Mouse (Mus musculus) cerebellum, postnatal 36 days (tissue): Measurements from ENCODE around the gene Eif2b2.

Experiments
- DNase-seq, 2 experiments: peaks; one replicate each; pipeline ENCODE4 v3.0.0; 2021 to 2022; ENCODE audit warnings: mixed read lengths in 2 of 2

Eif2b2 gene

DNA sequence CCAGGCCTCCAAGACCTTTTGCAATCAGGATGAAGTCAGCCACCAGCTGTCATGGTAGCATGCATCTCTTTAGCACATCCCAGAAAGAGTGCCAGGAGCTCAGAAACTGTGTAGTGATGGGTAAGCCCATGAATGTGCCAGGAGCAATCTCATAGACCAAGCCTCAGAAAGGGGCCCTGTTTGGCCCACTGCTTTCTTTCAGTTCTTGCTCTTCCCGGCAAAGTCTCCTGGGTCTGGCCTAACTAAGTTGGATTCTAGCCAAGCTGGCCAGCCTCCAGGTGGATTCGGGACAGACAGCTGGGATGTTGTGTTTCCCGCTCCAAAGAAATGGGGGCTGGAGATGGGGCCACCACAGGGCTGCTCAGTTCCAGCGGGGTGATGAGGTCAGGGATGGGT is 24.7 kb upstream of the Eif2b2 start:
- peak; percentile 30 to 35 for DNase-seq

DNA sequence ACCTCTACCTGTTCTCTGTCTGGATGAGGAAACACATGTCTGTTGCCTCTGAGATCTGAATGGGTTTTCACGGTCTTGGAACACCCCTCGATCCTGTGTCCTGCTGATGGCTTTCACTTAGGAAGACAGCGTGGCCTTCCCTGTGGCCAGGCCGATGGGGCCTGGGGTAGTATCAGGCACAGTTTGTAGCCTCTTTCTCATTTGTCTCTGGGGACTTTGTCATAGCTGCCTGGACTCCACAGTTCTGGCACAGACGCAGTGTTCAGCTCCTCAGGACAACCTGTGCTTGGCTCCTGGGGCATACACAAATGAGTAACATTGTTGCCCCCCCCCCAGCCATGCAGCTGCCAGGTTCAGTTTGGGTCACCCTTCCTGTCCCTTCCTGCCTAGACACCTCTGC is 24.2 kb upstream of the Eif2b2 start:
- no peak for DNase-seq

DNA sequence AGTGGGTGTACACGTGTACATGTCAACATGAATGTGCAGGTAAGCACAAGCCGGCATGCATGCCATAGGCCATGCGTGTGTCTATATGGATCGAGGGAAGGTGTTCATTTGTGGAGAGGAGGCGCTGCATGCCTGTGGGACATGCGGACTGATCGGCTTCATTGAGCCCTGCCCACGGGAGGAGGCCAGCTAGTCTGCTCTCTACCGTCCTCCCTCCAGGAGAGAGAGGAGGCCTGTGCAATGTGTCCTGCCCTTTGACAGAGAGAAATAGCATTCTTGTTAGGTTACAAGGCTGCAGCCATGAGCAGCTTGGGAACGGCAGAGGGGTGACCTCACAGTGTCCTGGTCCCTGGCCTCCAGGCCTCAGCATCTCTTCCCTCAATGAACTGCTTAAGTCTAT is 23.1 kb upstream of the Eif2b2 start:
- no peak for DNase-seq

- no peak for DNase-seq
Observed at GRCm38 (mm10) chr12:85197371-85197770, 21.9 kb upstream of the Eif2b2 start.

DNA sequence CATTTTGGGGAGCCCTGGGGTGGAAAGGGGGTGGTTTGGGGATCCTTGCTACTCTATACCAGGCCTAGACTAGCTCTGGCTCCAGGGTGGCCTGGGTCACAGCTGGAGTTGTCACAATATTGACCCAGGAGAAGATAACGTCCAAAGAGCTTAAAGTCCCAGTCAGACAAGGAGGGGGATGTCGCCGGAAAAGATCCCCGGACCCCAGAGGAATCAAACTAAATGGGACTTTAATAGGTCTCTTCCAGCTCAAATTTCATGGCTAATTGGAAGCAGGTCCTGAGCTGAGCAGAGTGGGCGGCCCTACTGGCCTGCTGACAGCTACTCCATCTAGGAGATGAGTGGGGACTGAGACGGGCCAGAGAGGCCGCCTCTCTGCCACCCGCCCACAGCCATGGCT is 21.3 kb upstream of the Eif2b2 start:
- DNase-seq = no peak

GRCm38 (mm10) chr12:85199954-85200353 is 19.3 kb upstream of the Eif2b2 start:
- DNase-seq = no peak

- DNase-seq = peak; percentile 23 to 28
Observed at GRCm38 (mm10) chr12:85200929-85201829, 18.1 kb upstream of the Eif2b2 start.

DNA sequence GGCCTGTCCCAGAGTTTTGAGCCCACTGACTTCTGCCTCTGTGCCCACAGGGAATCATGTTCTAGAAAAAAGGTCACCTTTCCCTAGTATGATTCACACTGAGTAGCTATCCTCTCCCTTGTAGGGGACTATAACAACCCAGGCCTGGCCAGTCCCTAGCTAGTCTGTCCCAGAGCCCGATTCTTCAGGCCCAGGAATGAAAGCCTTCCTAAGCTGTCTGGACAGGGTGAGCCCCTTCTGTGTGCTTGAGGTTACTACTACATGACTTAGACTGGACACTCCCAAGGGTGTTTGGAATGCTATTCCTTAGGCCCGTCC is 17.5 kb upstream of the Eif2b2 start:
- DNase-seq = no peak

DNA sequence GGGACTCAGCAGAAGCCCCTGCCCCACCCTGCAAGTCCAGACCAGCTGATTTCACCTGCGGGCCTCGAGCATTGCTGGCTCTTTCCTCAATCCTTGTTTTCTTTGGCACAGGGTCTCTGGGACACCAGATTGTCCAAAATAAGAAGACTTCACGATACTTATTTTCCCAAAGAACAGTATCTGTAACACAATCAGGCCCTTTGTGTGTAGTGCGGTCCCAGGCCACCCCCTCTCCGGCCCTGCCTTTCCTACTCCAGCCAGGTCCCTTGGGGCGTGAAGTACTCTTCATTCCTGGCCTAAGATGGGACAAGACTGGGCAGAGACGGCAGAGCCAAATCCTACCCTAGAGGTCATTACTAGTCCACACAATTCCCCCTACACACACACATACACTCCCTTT is 17.1 kb upstream of the Eif2b2 start:
- no peak for DNase-seq

DNA sequence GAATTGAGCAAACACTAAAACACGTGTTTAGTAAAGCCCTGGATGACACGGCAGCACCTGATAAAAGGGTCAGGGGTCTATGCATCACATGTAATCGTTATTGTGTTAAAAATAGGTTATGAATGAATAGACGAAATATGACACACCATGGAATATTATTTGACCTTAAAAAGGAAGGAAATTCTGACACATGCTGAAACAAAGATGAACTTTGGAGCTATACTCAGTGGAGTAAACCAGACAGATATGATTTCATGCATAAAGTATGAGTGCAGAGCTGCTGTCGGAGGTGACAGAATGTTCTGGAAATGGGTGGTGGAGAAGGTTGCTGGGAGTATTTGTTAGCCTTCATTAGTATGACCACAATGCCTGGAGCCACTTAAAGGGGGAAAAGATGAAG is 15.6 kb upstream of the Eif2b2 start:
- DNase-seq = no peak

GRCm38 (mm10) chr12:85204105-85204504 is 15.2 kb upstream of the Eif2b2 start:
- no peak for DNase-seq

GRCm38 (mm10) chr12:85205425-85205824 is 13.9 kb upstream of the Eif2b2 start:
- DNase-seq = no peak

GRCm38 (mm10) chr12:85208687-85209199 is 10.5 kb upstream of the Eif2b2 start:
- no peak for DNase-seq

DNA sequence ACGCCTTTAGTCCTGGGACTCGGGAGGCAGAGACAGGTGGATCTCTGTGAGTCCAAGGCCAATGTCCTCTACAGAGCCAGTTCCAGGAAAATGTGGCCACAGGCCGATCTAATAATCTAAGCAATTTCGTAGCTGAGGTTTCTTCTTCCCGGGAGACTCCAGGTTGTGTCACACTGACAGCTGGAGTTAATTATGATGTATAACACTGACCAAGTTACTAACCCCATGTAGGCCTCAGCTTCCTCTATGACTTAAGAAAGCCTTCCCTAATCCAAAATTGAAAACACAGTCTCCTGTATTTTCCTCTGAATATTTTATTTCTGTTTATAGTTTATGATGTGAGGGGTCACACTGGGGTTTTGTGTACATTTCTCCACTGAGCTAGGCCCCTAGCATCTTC is 4.2 kb upstream of the Eif2b2 start:
- no peak for DNase-seq

DNA sequence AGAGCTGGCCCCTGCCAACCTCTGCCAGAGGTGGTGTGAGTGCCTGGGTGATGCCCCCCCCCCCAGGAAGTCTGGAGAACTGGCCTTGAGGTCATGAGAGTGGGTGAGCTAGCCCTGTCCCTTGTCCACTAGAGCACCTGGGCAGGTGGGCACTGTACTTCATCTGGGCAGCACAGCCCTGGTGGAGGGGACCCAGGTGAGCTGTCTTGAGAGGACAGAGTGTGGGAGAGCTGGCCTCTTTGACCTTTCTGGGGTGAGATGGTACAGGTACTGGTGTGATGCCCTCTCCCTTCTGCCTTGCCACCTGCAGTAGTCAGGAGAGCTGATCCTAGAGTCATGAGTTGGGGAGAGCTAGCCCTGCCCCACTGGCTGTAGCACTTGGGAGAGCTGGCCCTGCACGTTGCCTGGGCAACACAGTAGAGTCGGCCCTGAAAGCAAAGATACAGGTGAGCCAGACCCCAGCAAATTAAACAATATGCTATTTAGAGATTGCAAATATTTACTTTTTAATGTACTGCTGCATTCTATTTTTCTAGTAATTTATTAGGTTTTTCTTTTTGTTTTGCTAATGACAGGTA is 1.5 kb upstream of the Eif2b2 start:
- no peak for DNase-seq

DNA sequence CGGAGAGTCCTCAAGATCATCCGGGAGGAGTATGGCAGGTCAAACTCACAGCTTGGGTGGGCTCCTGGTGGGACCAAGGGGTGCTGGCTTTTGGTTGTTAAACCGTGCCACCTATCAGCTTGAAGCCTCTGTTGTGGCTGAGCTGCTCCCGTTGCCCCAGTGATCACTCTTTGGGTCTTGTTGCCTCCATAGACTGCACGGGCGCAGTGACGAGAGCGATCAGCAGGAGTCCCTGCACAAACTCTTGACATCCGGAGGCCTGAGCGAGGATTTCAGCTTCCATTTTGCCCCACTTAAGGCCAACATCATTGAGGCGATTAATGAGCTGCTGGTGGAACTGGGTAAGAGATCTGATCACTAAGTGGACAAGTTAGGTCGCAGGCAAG is 617 bp downstream of the Eif2b2 start:
- DNase-seq = peak; percentile 7 to 13

DNA sequence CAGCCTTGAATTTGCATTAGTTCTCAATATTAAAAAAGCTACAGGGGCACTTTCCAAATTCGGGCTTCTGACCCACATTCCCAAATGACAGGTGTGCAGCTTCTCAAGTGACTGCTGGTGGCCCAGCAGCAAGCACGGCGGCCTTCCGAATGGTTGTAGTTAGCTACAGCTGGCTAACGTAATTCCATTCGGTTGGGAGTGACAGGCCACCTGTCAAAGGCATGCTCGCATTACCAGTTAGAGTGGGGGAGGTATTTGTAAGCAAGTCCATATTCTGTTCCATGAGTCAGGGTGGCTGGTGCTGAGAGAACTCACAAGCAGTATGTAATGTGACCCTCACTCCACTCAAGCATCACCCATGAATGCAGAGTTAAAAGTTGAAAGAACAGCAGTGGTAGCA is 7.9 kb downstream of the Eif2b2 start:
- no peak for DNase-seq

- DNase-seq = no peak
Observed at GRCm38 (mm10) chr12:85227876-85228599, 8.8 kb downstream of the Eif2b2 start.

GRCm38 (mm10) chr12:85233376-85234358 is 14.4 kb downstream of the Eif2b2 start:
- no peak for DNase-seq

- DNase-seq = no peak
Observed at GRCm38 (mm10) chr12:85237553-85237952, 18.3 kb downstream of the Eif2b2 start.

GRCm38 (mm10) chr12:85252083-85252482 is 32.8 kb downstream of the Eif2b2 start:
- no peak for DNase-seq

DNA sequence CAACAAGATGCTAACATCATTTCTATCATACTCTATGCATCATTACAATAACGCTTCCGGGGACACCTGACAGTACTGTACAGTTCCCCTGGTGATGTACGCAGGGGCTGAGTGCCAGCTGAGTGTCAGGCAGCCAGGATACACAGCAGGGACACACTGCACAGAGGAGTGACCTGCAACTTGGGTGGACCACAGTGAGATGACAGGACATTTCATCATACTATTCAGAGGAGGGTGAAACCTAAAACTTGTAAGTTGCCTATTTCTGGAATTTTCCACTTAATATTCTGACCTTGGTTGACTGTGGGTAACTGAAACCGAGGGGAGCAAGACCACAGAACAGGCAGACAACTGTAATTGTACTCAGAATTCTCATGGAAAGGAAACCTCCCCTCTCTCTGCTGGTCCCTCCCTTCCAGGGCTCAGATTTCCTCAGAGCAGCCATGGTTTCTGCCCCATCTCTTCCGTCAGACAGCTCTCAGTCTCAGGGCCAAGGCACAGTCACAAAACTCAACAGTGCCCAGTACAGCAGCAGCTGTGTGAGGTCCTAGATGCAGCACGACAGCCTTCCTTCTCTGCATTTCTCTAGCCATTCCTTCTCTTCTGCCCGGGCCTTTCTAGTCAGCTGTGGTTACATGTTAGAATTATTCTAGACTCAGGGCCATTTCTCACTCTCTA is 36.9 kb downstream of the Eif2b2 start:
- DNase-seq = no peak
